Mouse (Mus musculus): Measurements from ENCODE around the gene Klhl28.

DNA sequence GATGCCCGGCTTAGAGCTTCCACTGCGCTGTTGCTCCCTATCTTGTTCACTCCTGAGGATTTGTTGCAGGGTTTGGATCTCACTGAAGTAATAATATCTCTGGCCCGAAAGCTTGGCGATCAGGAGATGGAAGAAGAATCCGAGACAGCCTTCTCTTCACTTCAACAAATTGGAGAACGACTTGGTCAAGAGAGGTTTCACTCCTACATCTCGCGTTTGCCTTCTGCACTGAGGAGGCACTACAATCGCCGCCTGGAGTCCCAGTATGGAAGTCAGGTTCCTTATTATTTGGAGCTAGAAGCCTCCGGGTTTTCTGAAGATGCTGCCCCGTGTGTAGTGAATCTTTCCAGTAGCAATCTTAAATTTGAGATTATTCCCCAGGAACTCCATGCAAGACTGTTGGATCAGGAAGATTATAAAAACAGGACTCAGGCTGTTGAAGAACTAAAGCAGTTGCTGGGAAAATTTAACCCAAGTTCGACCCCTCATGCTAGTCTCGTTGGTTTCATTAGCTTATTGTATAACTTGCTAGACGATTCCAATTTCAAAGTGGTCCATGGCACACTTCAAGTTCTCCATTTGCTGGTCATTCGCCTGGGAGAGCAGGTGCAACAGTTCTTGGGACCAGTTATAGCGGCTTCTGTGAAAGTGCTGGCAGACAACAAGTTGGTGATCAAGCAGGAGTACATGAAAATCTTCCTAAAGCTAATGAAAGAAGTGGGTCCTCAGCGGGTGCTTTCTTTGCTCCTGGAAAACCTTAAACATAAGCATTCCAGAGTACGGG is 1.5 kb upstream of the Klhl28 start:
- TF ChIP-seq CTCF (IDR thresholded peaks at IDR 0.05; ENCODE audit: insufficient read depth, low read length), result no peak
- no peak for TF ChIP-seq POLR2A (IDR thresholded peaks at IDR 0.05; ENCODE audit: borderline replicate concordance, extremely low read depth, low read depth, low read length)
